Mouse (Mus musculus): ENCODE results near the gene Pcgf6.
"Not testable (repeated sequence)": the region's sequence is repeated elsewhere in the genome, so short reads cannot be mapped to it uniquely, and the experiment has no call there.

Gene Pcgf6

DNA sequence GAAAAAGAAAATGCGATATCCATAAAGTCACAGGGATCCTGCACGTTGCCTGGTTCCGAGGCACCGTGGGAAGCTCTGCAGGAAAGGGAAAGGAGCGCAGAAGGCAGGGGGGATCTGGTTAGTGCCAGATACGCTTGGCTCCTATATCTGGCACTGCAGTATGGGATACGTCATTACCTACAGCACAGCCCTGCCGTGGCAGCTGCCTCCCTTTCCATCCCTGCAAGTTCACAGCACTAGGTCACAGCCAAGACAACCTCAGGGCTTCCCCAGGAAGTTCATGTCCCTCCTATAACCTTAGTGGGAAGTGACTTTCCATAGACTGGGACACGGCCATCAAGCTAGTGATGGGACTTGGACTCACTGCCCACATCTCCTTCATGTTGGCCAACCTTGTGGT is 54.6 kb downstream of the Pcgf6 start:
- no peak for DNase-seq

- DNase-seq: not testable (repeated sequence)
Measured at GRCm38 (mm10) chr19:46992329-46992728, 58.4 kb downstream of the Pcgf6 start.

- peak; percentile 77 to 88 for DNase-seq
Measured at GRCm38 (mm10) chr19:46991145-46991544, 59.6 kb downstream of the Pcgf6 start.

DNA sequence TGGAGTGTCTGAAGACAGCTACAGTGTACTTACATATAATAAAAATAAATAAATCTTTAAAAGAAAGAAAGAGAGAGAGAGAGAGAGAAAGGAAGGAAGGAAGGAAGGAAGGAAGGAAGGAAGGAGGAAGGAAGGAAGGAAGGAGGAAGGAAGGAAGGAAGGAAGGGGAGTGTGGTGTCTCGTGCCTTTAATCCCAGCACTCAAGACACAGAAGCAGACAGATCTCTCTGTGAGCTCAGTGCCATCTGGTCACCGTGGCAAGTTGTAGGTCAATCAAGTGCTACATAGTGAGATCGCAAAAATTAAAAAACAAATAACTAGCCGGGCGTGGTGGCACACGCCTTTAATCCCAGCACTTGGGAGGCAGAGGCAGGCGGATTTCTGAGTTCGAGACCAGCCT is 60.1 kb downstream of the Pcgf6 start:
- DNase-seq: not testable (repeated sequence)

GRCm38 (mm10) chr19:46990153-46990518 is 60.6 kb downstream of the Pcgf6 start:
- DNase-seq: no peak

DNA sequence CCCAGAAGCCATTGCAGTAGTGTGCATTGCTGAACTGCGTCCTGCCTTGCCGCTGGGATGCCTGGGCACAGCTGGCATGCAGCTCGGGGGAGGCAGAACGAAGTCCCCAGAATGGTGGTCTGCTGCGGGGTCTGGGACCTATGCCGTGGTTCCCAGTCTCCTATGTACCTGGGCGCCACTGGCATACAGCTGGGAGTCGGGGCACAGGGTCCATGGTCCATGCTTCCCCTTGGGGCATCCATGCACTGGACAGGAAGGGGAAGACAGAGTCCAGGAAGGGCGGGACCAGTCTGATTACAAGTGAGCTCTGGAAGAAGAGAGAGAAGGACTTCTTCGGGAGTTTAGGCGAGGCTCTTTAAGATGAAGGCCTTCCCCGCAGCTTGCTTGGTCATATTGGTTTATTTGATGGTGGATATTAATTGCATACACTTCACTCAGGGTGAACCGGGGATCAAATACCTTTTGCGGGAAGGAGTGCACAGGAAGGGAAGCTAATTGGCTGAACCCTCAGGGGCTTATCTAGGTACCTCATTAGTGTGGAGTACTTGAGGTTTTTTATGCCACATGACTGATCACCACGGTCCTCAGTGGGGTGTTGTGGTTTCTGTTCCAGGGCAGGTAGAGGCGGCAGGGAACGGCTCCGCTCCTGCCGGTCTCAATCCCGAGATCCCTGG is 61.1 kb downstream of the Pcgf6 start:
- peak; percentile 50 to 61 for DNase-seq

DNA sequence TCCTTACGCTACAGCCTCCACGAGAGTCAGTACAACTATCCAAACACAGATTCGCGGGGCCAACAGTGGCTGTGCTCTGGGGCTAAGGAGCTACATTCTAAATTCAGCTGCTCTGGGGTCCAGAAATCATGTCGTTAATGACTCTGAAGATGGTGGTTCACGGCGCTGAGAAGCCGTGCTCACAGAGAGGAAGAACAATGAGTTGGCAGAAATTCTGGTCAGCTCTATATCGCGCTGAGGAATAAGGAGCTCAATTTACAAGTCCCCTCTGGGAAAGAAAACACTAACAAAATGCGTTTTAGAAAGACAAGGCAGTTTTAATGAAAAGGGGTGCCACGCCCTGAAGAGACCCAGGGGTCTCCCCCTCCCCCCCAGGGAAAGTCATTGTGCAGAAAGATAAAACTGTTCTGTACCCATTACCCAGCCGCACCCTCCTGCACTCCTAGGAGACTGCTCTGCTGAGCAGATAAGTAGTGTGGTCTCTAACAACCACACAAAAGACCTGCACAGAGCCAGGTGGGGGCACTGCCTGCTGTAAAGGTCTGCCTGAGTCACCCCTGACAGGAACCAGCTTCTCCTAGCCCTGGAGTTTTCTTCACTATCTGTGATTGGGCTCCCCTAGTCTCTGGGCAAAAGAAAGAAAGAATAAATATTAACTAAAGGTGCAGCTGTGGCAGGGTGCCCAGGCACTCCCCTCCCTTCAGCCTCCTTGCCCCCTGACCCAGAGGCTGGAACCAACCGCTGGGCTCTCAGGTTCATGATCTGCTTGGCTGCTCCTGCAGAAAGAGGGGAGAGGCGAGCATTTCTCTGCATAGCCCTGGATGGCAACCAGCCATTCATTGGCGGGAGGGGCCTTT is 62.2 kb downstream of the Pcgf6 start:
- DNase-seq: peak; percentile 96

DNA sequence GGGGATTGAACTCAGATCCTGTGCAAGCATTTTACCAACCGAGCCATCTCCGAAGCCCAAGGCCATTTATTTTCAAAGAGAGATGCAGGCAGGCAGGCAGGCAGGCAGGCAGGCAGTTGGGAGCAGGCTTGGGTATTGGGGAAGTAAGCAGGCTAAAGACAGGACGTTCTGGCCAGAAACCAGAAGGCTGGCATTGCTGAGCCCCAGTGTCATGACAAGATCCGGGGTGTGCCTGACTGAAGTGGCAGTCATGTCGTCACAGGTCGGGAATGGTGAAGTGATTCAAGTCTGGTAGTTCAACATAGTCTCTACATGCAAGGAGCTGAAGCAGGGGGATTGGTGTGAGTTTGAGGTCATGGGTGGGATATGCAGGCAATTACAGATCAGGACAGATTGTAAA is 63.1 kb downstream of the Pcgf6 start:
- no peak for DNase-seq

- DNase-seq: no peak
Measured at GRCm38 (mm10) chr19:46984726-46985622, 65.7 kb downstream of the Pcgf6 start.

DNA sequence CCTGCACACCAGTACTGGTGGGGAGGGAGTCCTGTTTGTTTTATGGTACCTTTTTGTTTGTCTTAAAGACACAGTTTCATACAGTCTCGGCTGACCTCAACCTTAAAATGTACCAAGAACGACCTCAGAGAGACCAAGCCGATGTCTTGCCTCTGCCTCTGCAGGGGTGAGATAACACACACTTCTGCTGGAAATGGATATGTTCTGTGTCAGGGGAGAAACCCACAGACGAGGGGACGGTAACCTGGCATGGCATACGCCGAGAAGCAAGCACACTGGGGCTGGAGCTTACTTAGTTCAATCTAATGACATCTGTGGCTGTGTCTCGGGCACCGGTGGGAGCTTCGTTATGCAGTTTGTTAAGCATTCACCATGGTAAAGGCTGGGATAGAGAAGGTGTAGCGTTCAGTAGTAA is 66.7 kb downstream of the Pcgf6 start:
- DNase-seq: no peak
